Mouse (Mus musculus) lung, adult 2 months (tissue): ENCODE data around the gene AU022252.
A peak's percentile ranks its signal among the peaks of the same experiment; 100 is the strongest.

Experiments used
- CTCF ChIP-seq: fragments of 200-500 bp; IDR thresholded peaks from 2 replicates; pipeline ENCODE4 v1.5.1; 2011; ENCODE audit warnings: mild to moderate bottlenecking, low read length, control low read depth; ENCODE audit not compliant: insufficient read depth
- POLR2A ChIP-seq: fragments of 200-500 bp; IDR thresholded peaks from 2 replicates; pipeline ENCODE4 v1.6.1; 2011; ENCODE audit warnings: low read depth, mild to moderate bottlenecking, control low read depth, low read length, borderline replicate concordance; ENCODE audit errors: extremely low read depth

DNA sequence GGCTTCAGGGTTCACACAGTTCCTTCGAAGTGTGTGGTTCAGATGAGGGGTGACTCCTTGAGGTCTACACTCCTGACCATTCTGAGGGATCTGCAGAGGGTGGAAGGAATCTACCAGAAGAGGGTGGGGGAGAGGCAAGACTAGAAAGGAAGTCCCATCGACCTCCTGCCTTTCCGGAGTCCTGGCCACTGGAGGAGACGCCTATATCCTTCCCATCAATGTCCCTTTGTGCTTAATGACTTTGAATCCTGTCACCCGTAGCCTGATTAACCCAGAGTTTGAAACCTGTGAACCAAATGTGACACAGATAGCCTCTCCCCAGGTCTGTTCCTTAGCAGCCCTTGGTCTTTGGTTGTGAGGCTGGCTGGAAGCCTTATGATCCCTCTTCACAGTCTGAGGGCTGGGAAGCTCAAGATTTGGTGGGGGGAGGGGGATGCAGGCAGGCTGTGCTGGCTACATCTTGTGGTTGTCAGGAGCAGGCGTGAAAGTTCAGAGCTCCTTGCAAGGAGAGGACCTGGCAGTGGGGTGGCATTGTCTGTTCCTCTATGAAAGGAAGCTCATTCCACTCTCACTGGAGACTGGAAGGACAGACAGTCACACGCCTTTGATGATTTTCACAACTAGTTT lies 28.7 kb upstream of the AU022252 start:
- TF ChIP-seq CTCF: no peak
- 0 out of 2 replicates have a peak, but pooled peaks have one; percentile 12 for TF ChIP-seq POLR2A
